ENCODE assay signal across 12 mouse cellular contexts in genomic region chr3:117664316-117664715, GRCm38 (mm10).
"Had no signal": no experiment of that assay in that cellular context is flagged by ENCODE, and none has a peak within 500 bp of the region (broad histone marks: within the 10 kb centered on the region; RNA-seq: fewer than 3 reads in every experiment).

No protein-coding gene starts in this region.

- H3K4me1 ChIP-seq: limb, embryonic 12.5 days; liver, embryonic 13.5 days; lung, embryonic 15.5 days; midbrain, embryonic 13.5 days had no signal

- H3K4me3 ChIP-seq: limb, embryonic 12.5 days; liver, embryonic 13.5 days; lung, embryonic 15.5 days; midbrain, embryonic 13.5 days had no signal

- H3K27ac ChIP-seq: limb, embryonic 12.5 days; liver, embryonic 13.5 days; lung, embryonic 15.5 days; macrophage; midbrain, embryonic 13.5 days; stomach, postnatal 0 days had no signal

- DNase-seq: kidney, postnatal 14 days; liver; liver, embryonic 13.5 days; liver, postnatal 0 days; lung, postnatal 14 days; thymus, adult 18-20 months; thymus, postnatal 14 days had no signal

- H3K4me2 ChIP-seq: limb, embryonic 12.5 days; liver, embryonic 13.5 days; lung, embryonic 15.5 days; midbrain, embryonic 13.5 days had no signal

- H3K9me3 ChIP-seq: limb, embryonic 12.5 days; lung, embryonic 15.5 days; midbrain, embryonic 13.5 days had no signal

- H3K27me3 ChIP-seq: limb, embryonic 12.5 days; liver, embryonic 13.5 days; lung, embryonic 15.5 days; midbrain, embryonic 13.5 days had no signal

- ATAC-seq: liver, postnatal 0 days; midbrain, embryonic 13.5 days had no signal

- H3K36me3 ChIP-seq: limb, embryonic 12.5 days; liver, embryonic 13.5 days; lung, embryonic 15.5 days; midbrain, embryonic 13.5 days had no signal

- H3K9ac ChIP-seq: limb, embryonic 12.5 days; liver, embryonic 13.5 days; liver, postnatal 0 days; lung, embryonic 15.5 days; midbrain, embryonic 13.5 days had no signal
